Mouse (Mus musculus) E14TG2a.4 (cell line): ENCODE data around the gene Agpat3.
"Not testable (repeated sequence)": the region's sequence is repeated elsewhere in the genome, so short reads cannot be mapped to it uniquely, and the experiment has no call there.

Source experiments
- H3K27me3 ChIP-seq: 2 replicates; pipeline ENCODE4 v1.6.1; 2014; ENCODE audit warnings: low read length, control low read depth; ENCODE audit not compliant: insufficient read depth
- H3K36me3 ChIP-seq: 2 replicates; pipeline ENCODE4 v1.6.1; 2014; ENCODE audit warnings: low read length, control low read depth; ENCODE audit not compliant: insufficient read depth
- H3K4me1 ChIP-seq: replicated peaks from 2 replicates; pipeline ENCODE4 v1.6.1; 2014; ENCODE audit warnings: low read depth, low read length, control low read depth
- H3K4me3 ChIP-seq: replicated peaks from 2 replicates; pipeline ENCODE4 v1.5.1; 2014; ENCODE audit warnings: mild to moderate bottlenecking, low read length
- H3K9me3 ChIP-seq: 2 replicates; pipeline ENCODE4 v1.6.1; 2014; ENCODE audit warnings: low read length, control low read depth
- CTCF ChIP-seq: conservative IDR thresholded peaks from 2 replicates; pipeline ENCODE4 v1.5.1; 2014; ENCODE audit warnings: low read length
- NANOG ChIP-seq: IDR thresholded peaks from 2 replicates; pipeline ENCODE4 v1.6.1; 2014; ENCODE audit warnings: borderline replicate concordance, low read length, mixed read lengths
- POU5F1 ChIP-seq: IDR thresholded peaks from 2 replicates; pipeline ENCODE4 v1.6.1; 2014; ENCODE audit warnings: low read length, borderline replicate concordance

The Agpat3 gene

GRCm38 (mm10) chr10:78366195-78366834 lies 14.0 kb upstream of the Agpat3 start:
- Histone ChIP-seq H3K4me1 (peaks cover 87% of the 10 kb centered on the region), H3K9me3 (no peaks in the 10 kb centered on the region), H3K27me3 (peaks cover 43% of the 10 kb centered on the region), H3K36me3 (no peaks in the 10 kb centered on the region), H3K4me3 (peak overlapping the region; percentile 59)
- TF ChIP-seq NANOG (0 out of 2 replicates have a peak, but pooled peaks have one; percentile 4), CTCF (no peak), POU5F1 (peak; percentile 63; the same call in 1 of the 2 replicates)

- Histone ChIP-seq H3K9me3 (no peaks in the 10 kb centered on the region), H3K4me1 (peaks cover 80% of the 10 kb centered on the region), H3K27me3 (peaks cover 41% of the 10 kb centered on the region), H3K4me3 (peak overlapping the region; percentile 59), H3K36me3 (no peaks in the 10 kb centered on the region)
- TF ChIP-seq POU5F1: no peak
- TF ChIP-seq NANOG: no peak
- TF ChIP-seq CTCF: no peak
These were observed 13.3 kb upstream of the Agpat3 start for GRCm38 (mm10) chr10:78365555-78365954.

GRCm38 (mm10) chr10:78364106-78364505 lies 11.8 kb upstream of the Agpat3 start:
- Histone ChIP-seq H3K36me3 (no peaks in the 10 kb centered on the region), H3K4me3 (no peak overlapping the region), H3K4me1 (peaks cover 66% of the 10 kb centered on the region), H3K27me3 (peaks cover 39% of the 10 kb centered on the region), H3K9me3 (no peaks in the 10 kb centered on the region)
- TF ChIP-seq NANOG (no peak), CTCF (no peak), POU5F1 (no peak)

- TF ChIP-seq CTCF (no peak), POU5F1 (no peak), NANOG (no peak)
- Histone ChIP-seq H3K36me3 (no peaks in the 10 kb centered on the region), H3K9me3 (no peaks in the 10 kb centered on the region), H3K4me1 (peaks cover 58% of the 10 kb centered on the region), H3K27me3 (peaks cover 33% of the 10 kb centered on the region), H3K4me3 (no peak overlapping the region)
These were observed 11.1 kb upstream of the Agpat3 start for GRCm38 (mm10) chr10:78363366-78363765.

DNA sequence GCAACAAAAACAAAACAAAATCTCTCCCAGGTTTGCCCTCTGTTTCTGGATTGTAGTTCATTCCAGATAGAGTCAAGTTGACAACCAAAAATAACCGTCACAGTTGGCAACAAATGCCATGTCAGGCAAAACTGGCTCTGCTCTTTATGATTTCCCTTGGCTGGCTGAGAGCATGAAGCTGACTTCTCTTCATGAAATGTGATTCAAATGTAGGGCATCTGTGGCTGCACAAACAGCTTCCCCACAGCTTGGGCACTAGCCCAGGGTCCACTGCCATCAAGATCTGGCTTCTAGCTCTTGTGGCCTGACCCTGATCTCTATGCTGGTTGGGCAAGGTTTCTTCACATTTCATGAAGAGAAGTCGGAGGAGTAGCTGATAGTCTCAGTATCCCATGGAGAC lies 9.7 kb upstream of the Agpat3 start:
- TF ChIP-seq NANOG (no peak), CTCF (no peak), POU5F1 (no peak)
- 0 out of 2 replicates have a peak, but pooled peaks cover 5% of the 10 kb centered on the region for H3K9me3 ChIP-seq
- no peak overlapping the region for H3K4me3 ChIP-seq
- H3K4me1 ChIP-seq: peaks cover 44% of the 10 kb centered on the region
- H3K36me3 ChIP-seq: no peaks in the 10 kb centered on the region
- H3K27me3 ChIP-seq: peaks cover 32% of the 10 kb centered on the region

DNA sequence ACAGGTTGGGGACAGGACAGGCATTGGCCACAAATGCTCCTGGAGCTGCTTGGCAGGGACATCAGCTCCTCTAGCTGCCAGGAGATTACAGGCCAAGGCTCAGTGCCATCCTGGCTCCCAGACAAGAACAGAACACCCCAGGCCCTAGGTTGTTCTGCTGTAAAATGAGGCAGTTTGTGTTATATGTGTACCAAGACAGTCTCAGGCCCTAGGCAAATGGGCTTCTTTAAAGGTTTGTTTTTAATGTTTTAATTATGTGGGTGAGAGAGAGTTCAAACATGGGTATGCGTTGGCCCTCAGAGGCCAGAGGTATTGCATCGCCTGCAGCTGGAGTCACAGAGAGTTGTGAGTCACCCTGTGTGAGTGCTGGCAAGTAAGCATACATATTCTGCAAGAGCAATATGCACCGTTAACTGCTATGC lies 8.0 kb upstream of the Agpat3 start:
- peaks cover 32% of the 10 kb centered on the region for H3K27me3 ChIP-seq
- no peaks in the 10 kb centered on the region for H3K36me3 ChIP-seq
- 0 out of 2 replicates have a peak, but pooled peaks cover 5% of the 10 kb centered on the region for H3K9me3 ChIP-seq
- TF ChIP-seq CTCF (no peak), POU5F1 (no peak), NANOG (no peak)
- H3K4me1 ChIP-seq: peaks cover 36% of the 10 kb centered on the region
- no peak overlapping the region for H3K4me3 ChIP-seq

DNA sequence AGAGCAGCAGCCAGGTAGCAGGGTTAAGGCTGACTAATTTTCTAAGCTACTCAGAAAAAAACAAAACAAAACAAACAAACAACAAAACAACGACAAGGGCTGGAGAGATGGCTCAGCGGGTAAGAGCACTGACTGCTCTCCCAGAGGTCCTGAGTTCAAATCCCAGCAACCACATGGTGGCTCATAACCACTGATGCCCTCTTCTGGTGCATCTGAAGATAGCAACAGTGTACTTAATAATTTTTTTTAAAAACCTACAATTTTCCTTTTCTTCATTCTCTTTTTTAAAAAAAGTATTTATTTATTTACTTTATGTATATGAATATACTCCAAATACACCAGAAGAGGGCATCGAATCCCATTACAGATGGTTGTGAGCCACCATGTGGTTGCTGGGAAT lies 6.7 kb upstream of the Agpat3 start:
- H3K9me3 ChIP-seq, H3K36me3 ChIP-seq, H3K4me3 ChIP-seq: not testable (repeated sequence)
- peaks cover 31% of the 10 kb centered on the region for H3K4me1 ChIP-seq
- H3K27me3 ChIP-seq: peaks cover 33% of the 10 kb centered on the region

DNA sequence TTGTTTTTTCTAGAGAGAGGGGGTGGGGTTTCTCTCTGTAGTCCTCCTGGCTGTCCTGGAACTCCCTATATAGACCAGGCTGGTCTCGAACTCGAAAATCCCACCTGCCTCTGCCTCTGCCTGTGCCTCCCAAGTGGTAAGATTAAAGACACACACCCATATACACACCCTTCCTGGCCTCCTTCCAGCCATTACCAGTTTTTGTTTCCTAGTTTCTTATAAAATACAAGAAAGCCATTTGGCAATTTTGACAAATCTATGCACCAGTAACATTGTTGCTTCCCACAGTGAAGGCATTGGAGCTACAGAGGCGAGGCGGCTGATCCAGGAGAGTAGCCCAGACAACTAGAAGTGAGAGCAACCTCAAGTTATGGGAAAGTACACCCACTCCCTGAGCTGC lies 6.0 kb upstream of the Agpat3 start:
- TF ChIP-seq POU5F1 (no peak), CTCF (no peak), NANOG (no peak)
- H3K9me3 ChIP-seq: 0 out of 2 replicates have a peak, but pooled peaks cover 5% of the 10 kb centered on the region
- peaks cover 31% of the 10 kb centered on the region for H3K4me1 ChIP-seq
- no peak overlapping the region for H3K4me3 ChIP-seq
- H3K27me3 ChIP-seq: peaks cover 31% of the 10 kb centered on the region
- H3K36me3 ChIP-seq: no peaks in the 10 kb centered on the region

DNA sequence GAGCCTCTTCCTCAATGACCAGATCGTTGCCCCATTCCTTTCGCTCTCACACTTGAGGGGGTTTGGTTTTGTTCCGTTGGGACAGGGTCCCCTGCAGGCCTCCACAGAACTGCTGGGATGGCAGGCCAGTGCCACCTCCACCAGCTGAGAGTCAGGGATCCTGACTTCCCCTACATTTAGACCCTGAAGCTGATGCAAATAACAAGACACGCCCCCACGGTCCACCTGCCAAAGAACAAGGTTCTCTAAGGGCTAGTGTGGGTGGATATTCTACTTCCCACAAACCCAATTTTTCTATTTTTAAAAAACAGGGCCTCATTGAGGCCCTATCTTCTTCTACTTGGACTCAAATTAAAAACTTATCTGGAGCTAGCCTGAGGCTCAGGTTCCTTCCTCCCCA lies 5.5 kb upstream of the Agpat3 start:
- no peaks in the 10 kb centered on the region for H3K36me3 ChIP-seq
- no peak overlapping the region for H3K4me3 ChIP-seq
- 0 out of 2 replicates have a peak, but pooled peaks cover 5% of the 10 kb centered on the region for H3K9me3 ChIP-seq
- H3K4me1 ChIP-seq: peaks cover 33% of the 10 kb centered on the region
- peaks cover 36% of the 10 kb centered on the region for H3K27me3 ChIP-seq
- TF ChIP-seq POU5F1 (no peak), CTCF (no peak), NANOG (no peak)
